Mouse (Mus musculus) layer of hippocampus, postnatal 14 days (tissue): ENCODE results near the gene Tlr13. TPM values are rescaled to one million over a fixed set of nuclear protein-coding genes. Genes with fewer than 3 reads are reported as not detected.
"Not testable (repeated sequence)": the region's sequence is repeated elsewhere in the genome, so short reads cannot be mapped to it uniquely, and the experiment has no call there.

Source experiments
- DNase-seq, 2 experiments: peaks; one replicate each; pipeline ENCODE4 v3.0.0; 2021 to 2022; ENCODE audit warnings: low spot score in 2 of 2, mixed read lengths in 1 of 2
- total RNA-seq, 2 experiments: library from RNA; stranded (reverse); gene quantifications; 2 replicates each; pipeline ENCODE4 v1.2.3; 2021

Gene Tlr13
- total RNA-seq, 2 experiments from 2014 or later, result 1.2 to 2.0 TPM

DNA sequence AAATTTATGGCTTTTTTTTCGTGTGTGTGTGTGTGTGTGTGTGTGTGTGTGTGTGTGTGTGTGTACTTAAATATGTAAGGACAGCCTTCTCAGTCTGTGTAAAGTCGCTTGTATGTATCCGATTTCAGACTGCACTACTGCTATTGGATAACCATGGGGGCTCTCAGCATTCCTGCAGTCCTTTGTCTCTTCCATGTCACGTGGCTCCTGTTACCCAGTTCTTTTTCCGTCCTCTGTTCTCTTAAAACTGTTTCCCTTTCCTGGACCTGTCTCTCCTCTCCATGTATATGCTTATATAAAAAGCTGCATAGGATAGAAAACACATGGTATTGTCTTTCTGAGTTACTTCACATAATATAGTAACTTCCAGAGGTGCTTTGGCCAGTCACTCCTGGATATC is 42.7 kb downstream of the Tlr13 start:
- DNase-seq, result no peak

DNA sequence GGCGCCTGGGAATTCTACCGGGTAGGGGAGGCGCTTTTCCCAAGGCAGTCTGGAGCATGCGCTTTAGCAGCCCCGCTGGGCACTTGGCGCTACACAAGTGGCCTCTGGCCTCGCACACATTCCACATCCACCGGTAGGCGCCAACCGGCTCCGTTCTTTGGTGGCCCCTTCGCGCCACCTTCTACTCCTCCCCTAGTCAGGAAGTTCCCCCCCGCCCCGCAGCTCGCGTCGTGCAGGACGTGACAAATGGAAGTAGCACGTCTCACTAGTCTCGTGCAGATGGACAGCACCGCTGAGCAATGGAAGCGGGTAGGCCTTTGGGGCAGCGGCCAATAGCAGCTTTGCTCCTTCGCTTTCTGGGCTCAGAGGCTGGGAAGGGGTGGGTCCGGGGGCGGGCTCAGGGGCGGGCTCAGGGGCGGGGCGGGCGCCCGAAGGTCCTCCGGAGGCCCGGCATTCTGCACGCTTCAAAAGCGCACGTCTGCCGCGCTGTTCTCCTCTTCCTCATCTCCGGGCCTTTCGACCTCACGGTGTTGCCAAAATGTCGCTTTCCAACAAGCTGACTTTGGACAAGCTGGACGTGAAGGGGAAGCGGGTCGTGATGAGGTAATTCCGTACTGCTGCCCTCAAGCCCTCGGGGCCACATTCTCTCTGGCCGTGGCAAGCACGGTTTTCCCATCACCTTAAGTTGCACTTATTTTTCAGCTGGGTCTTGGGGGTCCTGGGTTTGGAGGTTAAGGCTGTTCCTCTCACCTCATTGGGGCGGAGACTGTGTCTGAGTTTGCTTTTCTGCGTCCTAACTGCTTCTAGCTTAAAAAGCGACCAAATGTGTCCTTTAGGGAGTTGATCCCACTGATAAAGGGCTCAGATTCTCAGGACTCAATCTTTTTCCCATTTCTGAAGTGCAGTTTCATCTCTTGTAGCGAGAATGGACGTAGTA is 44.0 kb downstream of the Tlr13 start, which contains the start of gene Pgk1:
Pgk1 (plus strand) TSS at position 388 of the 937 bp plus-strand sequence.
- peak; percentile 81 to 92 for DNase-seq

DNA sequence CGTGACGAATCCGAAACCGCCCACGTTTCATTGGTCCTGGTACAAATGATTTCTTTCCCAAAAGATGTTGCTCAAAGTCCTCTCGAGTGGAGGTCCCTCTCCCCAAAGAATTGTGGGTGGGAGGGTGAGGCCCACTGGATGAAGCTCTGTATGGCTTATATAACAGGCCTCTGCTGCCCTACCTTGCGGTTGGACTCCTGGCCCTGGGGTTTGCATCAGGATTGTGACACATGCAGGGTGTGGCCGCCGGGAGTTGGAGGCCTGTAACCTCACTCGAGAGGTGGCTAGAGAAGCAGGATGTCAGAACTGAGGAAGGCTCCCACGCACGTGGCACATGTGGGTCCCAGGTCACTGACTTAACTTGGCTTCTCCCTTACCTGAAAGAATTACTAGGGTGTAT is 44.7 kb downstream of the Tlr13 start:
- no peak for DNase-seq

DNA sequence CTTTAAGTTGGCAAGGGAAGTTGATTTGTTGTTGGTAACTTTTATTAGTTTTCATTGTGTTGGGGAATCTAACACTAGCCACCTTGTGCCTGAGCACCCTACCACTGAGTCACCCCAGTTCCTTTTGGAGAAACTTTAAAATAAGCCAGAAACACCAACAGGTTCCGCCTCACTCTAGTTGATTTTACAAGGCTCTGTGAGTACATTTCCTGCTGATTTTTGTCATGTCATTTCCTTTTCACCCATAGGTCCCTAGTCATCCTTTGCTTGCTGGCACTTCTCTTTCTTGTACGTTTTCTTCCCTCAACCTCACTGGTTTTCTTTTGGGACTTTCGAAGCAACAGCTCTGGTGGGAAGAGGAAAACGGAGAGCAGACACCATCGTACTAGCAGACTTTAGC is 46.4 kb downstream of the Tlr13 start:
- no peak for DNase-seq

DNA sequence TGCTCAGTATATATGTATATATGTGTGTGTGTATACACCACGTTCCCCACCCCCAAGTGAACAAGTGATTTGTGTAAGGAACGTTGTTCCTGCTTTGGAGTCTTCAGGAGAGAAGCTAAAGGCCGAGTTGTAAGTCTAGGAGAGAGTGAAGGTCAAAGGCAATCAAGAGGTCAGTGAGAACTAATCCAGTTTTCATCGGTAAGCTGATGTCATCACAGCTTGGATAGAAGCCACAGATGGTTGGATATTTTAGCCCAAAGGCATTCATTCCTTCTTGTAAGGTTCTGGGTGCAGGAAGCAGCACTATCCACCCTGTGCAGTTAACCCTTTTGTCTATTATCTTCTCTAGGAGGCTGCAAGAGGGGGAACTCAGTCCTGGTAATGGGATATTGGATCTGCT is 47.1 kb downstream of the Tlr13 start:
- DNase-seq, result no peak

DNA sequence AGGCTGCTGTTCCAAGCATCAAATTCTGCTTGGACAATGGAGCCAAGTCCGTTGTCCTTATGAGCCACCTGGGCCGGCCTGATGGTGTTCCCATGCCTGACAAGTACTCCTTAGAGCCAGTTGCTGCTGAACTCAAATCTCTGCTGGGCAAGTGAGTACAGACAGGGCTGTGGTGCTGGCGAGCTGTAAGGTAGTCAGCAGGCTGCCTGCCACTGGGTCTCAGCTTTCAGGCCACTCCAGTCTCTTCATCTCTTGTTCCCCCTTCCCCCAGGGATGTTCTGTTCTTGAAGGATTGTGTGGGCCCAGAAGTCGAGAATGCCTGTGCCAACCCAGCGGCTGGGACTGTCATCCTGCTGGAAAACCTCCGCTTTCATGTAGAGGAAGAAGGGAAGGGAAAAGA is 51.4 kb downstream of the Tlr13 start:
- DNase-seq, result not testable (repeated sequence)

DNA sequence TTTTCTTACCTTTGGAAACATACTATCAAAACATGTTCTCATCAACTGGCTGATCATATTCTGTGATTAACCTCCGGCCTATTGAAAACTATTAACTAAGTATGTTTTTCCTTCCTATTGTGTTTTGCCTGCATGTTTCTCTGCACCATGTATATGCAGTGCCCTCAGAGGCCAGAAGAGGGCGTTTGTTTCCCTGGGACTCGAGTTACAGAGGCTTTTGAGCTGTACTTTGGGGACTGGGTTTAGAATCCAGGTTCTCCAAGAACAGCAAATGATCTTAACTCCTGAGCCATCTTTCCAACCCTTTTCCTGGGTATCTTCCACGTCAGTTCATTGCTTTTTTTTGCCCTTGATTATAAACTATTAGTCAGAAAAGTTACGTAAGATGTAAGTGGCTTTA is 54.3 kb downstream of the Tlr13 start:
- no peak for DNase-seq

DNA sequence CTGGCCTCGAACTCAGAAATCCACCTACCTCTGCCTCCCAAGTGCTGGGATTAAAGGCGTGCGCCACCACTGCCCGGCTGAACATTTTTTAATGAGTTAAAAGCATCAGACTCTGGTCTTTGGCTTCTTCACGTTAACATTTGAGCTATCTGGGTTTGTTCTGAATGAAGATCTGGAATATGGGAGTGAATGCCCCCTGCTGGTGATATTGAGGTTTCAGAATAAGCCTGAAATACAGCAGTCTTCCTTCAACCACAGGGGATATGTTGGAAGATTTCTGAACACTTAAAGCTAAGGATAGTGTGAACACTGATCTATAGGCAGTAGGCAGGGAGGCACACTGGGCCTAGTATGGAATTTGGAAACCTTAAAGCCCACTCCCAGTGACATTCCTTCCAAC is 55.9 kb downstream of the Tlr13 start:
- no peak for DNase-seq

DNA sequence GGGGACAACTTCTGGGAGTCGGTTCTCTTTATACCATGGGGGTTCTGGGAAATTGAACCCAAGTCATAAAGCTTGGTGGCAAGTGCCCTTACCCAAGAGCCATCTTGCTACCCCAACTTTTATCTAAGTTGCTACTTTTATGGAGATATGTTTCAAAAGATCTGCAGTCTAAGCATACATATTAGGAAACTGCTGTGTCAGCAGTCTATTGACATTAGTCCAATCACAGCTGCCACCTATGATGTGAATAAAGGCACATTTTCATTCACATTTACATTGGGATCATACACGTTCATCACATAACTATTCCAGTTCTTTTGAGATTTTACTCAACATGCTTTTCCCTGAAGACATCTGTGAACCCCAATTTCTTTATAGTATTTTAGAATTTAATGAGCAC is 66.1 kb downstream of the Tlr13 start:
- no peak for DNase-seq

Other genes with a start within 250 kb of the Tlr13 start
- gene Atrx, start 213.8 kb upstream of the Tlr13 start, total RNA-seq, result 100 to 1,000 TPM; 173 to 184 TPM
- 10 to 100 TPM; 17.6 TPM for gene Magt1, start 131.3 kb upstream of the Tlr13 start, total RNA-seq
- gene Cox7b, start 127.5 kb upstream of the Tlr13 start, total RNA-seq, result 100 to 1,000 TPM; 336 to 348 TPM
- gene Atp7a, start 115.9 kb upstream of the Tlr13 start, total RNA-seq, result 10 to 100 TPM in 1 of 2 experiments, 1 to 10 TPM in 1; 8.7 to 11.3 TPM
- 100 to 1,000 TPM; 416 to 450 TPM for gene Pgk1, start 43.9 kb downstream of the Tlr13 start, total RNA-seq
- gene Taf9b, start 78.0 kb downstream of the Tlr13 start, total RNA-seq, result 10 to 100 TPM; 24.8 to 29.9 TPM
- not detected for gene Fnd3c2, start 112.2 kb downstream of the Tlr13 start, total RNA-seq